Mouse (Mus musculus): Measurements from ENCODE around the gene Pard3b. TPM values are rescaled to one million over a fixed set of nuclear protein-coding genes. Genes with fewer than 3 reads are reported as not detected.
"Not testable (repeated sequence)": the region's sequence is repeated elsewhere in the genome, so short reads cannot be mapped to it uniquely, and the experiment has no call there.

Gene Pard3b
- polyA plus RNA-seq, 2 experiments from 2014 or later, result 0.08 to 0.22 TPM

- ATAC-seq, result no peak
Measured at GRCm38 (mm10) chr1:62587536-62587935, 948.9 kb downstream of the Pard3b start.

GRCm38 (mm10) chr1:62591296-62592031, 952.8 kb downstream of the Pard3b start:
- no peak for ATAC-seq

- ATAC-seq, result no peak
Measured at GRCm38 (mm10) chr1:62595401-62595800, 956.8 kb downstream of the Pard3b start.

- no peak for ATAC-seq
Measured at GRCm38 (mm10) chr1:62597751-62598400, 959.3 kb downstream of the Pard3b start.

- ATAC-seq, result no peak
Measured at GRCm38 (mm10) chr1:62598551-62598950, 959.9 kb downstream of the Pard3b start.

GRCm38 (mm10) chr1:62604644-62605043, 966.0 kb downstream of the Pard3b start:
- ATAC-seq, result not testable (repeated sequence)

GRCm38 (mm10) chr1:62618109-62618665, 979.6 kb downstream of the Pard3b start:
- no peak for ATAC-seq

- ATAC-seq, result no peak
Measured at GRCm38 (mm10) chr1:62619456-62619855, 980.8 kb downstream of the Pard3b start.

GRCm38 (mm10) chr1:62622447-62622846, 983.8 kb downstream of the Pard3b start:
- no peak for ATAC-seq

GRCm38 (mm10) chr1:62624166-62624565, 985.5 kb downstream of the Pard3b start:
- no peak for ATAC-seq

GRCm38 (mm10) chr1:62624836-62625235, 986.2 kb downstream of the Pard3b start:
- ATAC-seq, result no peak

GRCm38 (mm10) chr1:62625332-62625731, 986.7 kb downstream of the Pard3b start:
- ATAC-seq, result no peak

- no peak for ATAC-seq
Measured at GRCm38 (mm10) chr1:62625819-62626505, 987.3 kb downstream of the Pard3b start.

GRCm38 (mm10) chr1:62629952-62630351, 991.3 kb downstream of the Pard3b start:
- no peak for ATAC-seq

GRCm38 (mm10) chr1:62631511-62632305, 993.1 kb downstream of the Pard3b start:
- ATAC-seq, result no peak

- no peak for ATAC-seq
Measured at GRCm38 (mm10) chr1:62632886-62633285, 994.3 kb downstream of the Pard3b start.

- ATAC-seq, result no peak
Measured at GRCm38 (mm10) chr1:62635203-62635602, 996.6 kb downstream of the Pard3b start.

GRCm38 (mm10) chr1:62636906-62637673, 998.5 kb downstream of the Pard3b start:
- ATAC-seq, result no peak

GRCm38 (mm10) chr1:62639012-62639411, 1000.4 kb downstream of the Pard3b start:
- peak; percentile 87 for ATAC-seq

- ATAC-seq, result no peak
Measured at GRCm38 (mm10) chr1:62639440-62639839, 1000.8 kb downstream of the Pard3b start.

- ATAC-seq, result no peak
Measured at GRCm38 (mm10) chr1:62644631-62645278, 1006.1 kb downstream of the Pard3b start.

All from CD4-positive, CD25-positive, alpha-beta regulatory T cell, adult 4 months (primary cell).